Mouse (Mus musculus) naive thymus-derived CD4-positive, alpha-beta T cell, adult 2 months (primary cell): Measurements from ENCODE around the gene Cct6b.
"Not testable (repeated sequence)": the region's sequence is repeated elsewhere in the genome, so short reads cannot be mapped to it uniquely, and the experiment has no call there.

Experiments
- DNase-seq: peaks from one replicate; pipeline ENCODE4 v3.0.0-alpha.2; 2011; ENCODE audit warnings: low read depth

Gene Cct6b

GRCm38 (mm10) chr11:82699865-82700410, 64.2 kb downstream of the Cct6b start:
- no peak for DNase-seq

- DNase-seq = no peak
Observed at GRCm38 (mm10) chr11:82695930-82696329, 68.2 kb downstream of the Cct6b start.

GRCm38 (mm10) chr11:82694947-82695346, 69.2 kb downstream of the Cct6b start:
- DNase-seq = not testable (repeated sequence)

GRCm38 (mm10) chr11:82692668-82693067, 71.5 kb downstream of the Cct6b start:
- DNase-seq = no peak

GRCm38 (mm10) chr11:82690476-82690875, 73.6 kb downstream of the Cct6b start:
- no peak for DNase-seq

GRCm38 (mm10) chr11:82687668-82688067, 76.5 kb downstream of the Cct6b start:
- no peak for DNase-seq

GRCm38 (mm10) chr11:82684676-82685075, 79.4 kb downstream of the Cct6b start:
- DNase-seq = no peak

GRCm38 (mm10) chr11:82683765-82684505, 80.2 kb downstream of the Cct6b start:
- no peak for DNase-seq

GRCm38 (mm10) chr11:82678561-82678960, 85.6 kb downstream of the Cct6b start:
- DNase-seq = no peak
